Mouse (Mus musculus): ENCODE data around the gene Adar.

Adar gene

GRCm38 (mm10) chr3:89714359-89715206, at the start of gene Adar:
Gene Adar, plus strand, starts transcription at chr3:89715022.
- DNase-seq: peak; percentile 90

- no peak for DNase-seq
Observed at GRCm38 (mm10) chr3:89667131-89667530, 47.7 kb upstream of the Adar start.

- no peak for DNase-seq
Observed at GRCm38 (mm10) chr3:89671334-89671733, 43.5 kb upstream of the Adar start.

- DNase-seq: no peak
Observed at GRCm38 (mm10) chr3:89672573-89673317, 42.1 kb upstream of the Adar start.

GRCm38 (mm10) chr3:89677617-89678016, 37.2 kb upstream of the Adar start:
- DNase-seq: no peak

GRCm38 (mm10) chr3:89686031-89686430, 28.8 kb upstream of the Adar start:
- DNase-seq: peak; percentile 11

GRCm38 (mm10) chr3:89688694-89689581, 25.9 kb upstream of the Adar start:
- DNase-seq: peak; percentile 89

- no peak for DNase-seq
Observed at GRCm38 (mm10) chr3:89691776-89692175, 23.0 kb upstream of the Adar start.

GRCm38 (mm10) chr3:89696152-89696821, 18.5 kb upstream of the Adar start:
- no peak for DNase-seq

GRCm38 (mm10) chr3:89698958-89699357, 15.9 kb upstream of the Adar start:
- DNase-seq: no peak

GRCm38 (mm10) chr3:89700461-89700860, 14.4 kb upstream of the Adar start:
- peak; percentile 40 for DNase-seq

- no peak for DNase-seq
Observed at GRCm38 (mm10) chr3:89703596-89703995, 11.2 kb upstream of the Adar start.

- DNase-seq: no peak
Observed at GRCm38 (mm10) chr3:89704064-89704463, 10.8 kb upstream of the Adar start.

GRCm38 (mm10) chr3:89715207-89715966, 565 bp downstream of the Adar start:
- peak; percentile 55 for DNase-seq

- DNase-seq: no peak
Observed at GRCm38 (mm10) chr3:89715967-89716256, 1.1 kb downstream of the Adar start.

GRCm38 (mm10) chr3:89722032-89722431, 7.2 kb downstream of the Adar start:
- no peak for DNase-seq

- DNase-seq: no peak
Observed at GRCm38 (mm10) chr3:89723400-89724084, 8.7 kb downstream of the Adar start.

- DNase-seq: peak; percentile 60
Observed at GRCm38 (mm10) chr3:89727028-89727427, 12.2 kb downstream of the Adar start.

GRCm38 (mm10) chr3:89728848-89729247, 14.0 kb downstream of the Adar start:
- no peak for DNase-seq

- DNase-seq: peak; percentile 79
Observed at GRCm38 (mm10) chr3:89730350-89731331, 15.8 kb downstream of the Adar start.
